Mouse (Mus musculus): Measurements from ENCODE around the gene 1110051M20Rik. TPM values are rescaled to one million over a fixed set of nuclear protein-coding genes. Genes with fewer than 3 reads are reported as not detected.

Gene 1110051M20Rik
- polyA plus RNA-seq, 1 experiment, result 45.5 TPM

DNA sequence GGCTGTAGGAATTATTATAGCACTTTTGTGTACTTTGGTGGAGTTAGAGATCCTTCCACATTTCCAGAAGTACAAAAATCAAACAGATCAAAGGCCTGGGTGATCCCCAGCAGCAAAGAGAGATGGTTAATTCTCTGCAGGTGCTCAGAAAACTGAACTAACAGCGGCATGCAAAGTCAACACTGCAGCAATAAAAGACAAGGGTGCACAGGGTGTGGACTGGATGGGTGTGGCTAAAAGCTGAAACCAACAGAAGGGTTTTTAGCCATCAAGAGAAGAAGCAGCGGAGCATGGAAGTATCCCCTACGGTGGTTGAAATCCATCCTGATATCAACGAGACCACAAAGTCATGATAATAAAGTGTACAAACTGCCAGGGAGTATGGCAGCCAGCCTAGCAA lies 122.0 kb downstream of the 1110051M20Rik start:
- H3K79me2 ChIP-seq (ENCODE audit: control insufficient read depth, insufficient read depth), result no peaks in the 10 kb centered on the region
- no peak overlapping the region for H3ac ChIP-seq (ENCODE audit: control insufficient read depth, insufficient read length)
- H3K27me3 ChIP-seq (ENCODE audit: control insufficient read depth, insufficient read depth, insufficient read length), result no peaks in the 10 kb centered on the region
- no peak overlapping the region for H3K4me3 ChIP-seq
- H3K36me3 ChIP-seq (ENCODE audit: control insufficient read depth, insufficient read depth), result no peaks in the 10 kb centered on the region
- no peak overlapping the region for H3K4me2 ChIP-seq (ENCODE audit: low read depth)
- TF ChIP-seq POLR2AphosphoS2 (IDR thresholded peaks at IDR 0.05; ENCODE audit: insufficient read length, low read depth) (no peak), TCF3 (IDR thresholded peaks at IDR 0.05; ENCODE audit: insufficient read length, low read depth) (no peak)

DNA sequence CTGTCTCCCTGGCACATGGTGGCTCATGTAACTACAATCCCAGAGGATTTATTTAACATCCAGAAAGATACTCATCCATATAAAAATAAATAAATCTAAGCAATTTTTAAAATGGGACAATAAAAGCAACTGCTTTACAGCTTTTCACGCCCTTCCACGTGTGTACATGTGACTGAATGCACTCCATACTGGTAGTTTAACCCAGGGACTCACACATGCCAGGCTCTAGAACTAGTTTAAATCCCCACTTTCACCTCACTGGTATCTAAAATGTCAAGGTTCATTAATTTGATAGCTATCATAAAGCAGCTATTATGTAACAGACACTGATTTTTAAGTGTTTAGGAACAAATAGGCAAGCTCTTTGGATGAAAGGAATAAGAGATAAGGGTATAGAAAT lies 122.6 kb downstream of the 1110051M20Rik start:
- H3ac ChIP-seq (ENCODE audit: control insufficient read depth, insufficient read length), result no peak overlapping the region

DNA sequence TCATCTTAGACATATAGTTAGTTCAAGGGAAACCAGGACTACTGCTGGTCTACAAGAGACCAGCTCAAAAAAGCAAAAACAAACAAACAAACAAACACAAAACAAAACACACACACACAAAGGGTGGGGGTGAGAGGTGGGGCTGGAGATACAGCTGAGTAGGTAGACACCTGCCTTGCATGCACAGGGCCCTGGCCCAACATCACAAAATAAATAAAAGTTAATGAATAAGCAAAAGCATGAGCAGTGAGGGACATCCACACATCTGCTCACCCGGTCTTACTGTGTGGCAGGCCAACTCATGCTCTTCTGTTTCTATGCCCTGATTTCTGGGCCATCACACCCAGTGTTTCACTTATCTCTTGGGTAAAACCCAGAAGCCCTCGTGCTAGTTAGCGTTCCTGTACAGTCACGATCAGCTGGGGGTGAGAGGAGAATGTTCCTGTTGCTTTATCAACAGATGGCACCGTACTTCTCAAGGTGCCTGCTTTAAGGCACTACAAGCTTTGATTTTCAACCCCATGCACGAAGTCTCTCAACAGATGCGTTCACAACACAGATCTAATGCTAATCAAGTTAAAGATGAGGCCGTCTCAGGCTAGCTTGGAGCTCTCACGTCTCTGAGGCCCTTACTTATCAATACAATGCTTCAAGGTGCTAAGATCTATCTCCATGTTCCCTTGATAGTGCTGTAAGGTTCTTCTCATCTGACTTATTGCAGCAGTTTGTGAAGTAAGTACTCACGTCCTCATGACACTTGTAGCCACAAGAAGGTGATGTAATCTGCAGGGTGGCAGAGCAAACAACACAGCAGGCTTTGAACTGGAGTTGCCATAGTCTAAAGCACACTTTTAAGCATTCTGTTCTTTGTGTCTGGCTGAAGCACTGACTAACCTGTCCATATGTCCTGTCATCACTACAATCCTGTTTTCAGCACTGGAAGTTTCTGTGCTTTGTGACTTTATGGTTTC lies 123.7 kb downstream of the 1110051M20Rik start:
- H3K4me3 ChIP-seq, result no peak overlapping the region
- no peaks in the 10 kb centered on the region for H3K36me3 ChIP-seq (ENCODE audit: control insufficient read depth, insufficient read depth)
- H3K27me3 ChIP-seq (ENCODE audit: control insufficient read depth, insufficient read depth, insufficient read length), result no peaks in the 10 kb centered on the region
- no peak for TF ChIP-seq USF1 (IDR thresholded peaks at IDR 0.05; ENCODE audit: low read depth)
- TF ChIP-seq TCF3 (IDR thresholded peaks at IDR 0.05; ENCODE audit: insufficient read length, low read depth), result no peak
- peak; percentile 35; the same call in 1 of the 2 replicates for TF ChIP-seq CEBPB (IDR thresholded peaks at IDR 0.05; ENCODE audit: insufficient read depth, poor library complexity, severe bottlenecking)
- no peak overlapping the region for H3ac ChIP-seq (ENCODE audit: control insufficient read depth, insufficient read length)
- H3K79me2 ChIP-seq (ENCODE audit: control insufficient read depth, insufficient read depth), result no peaks in the 10 kb centered on the region
- H3K4me2 ChIP-seq (ENCODE audit: low read depth), result no peak overlapping the region

More for the DNA sequence above, 122.6 kb downstream of the 1110051M20Rik start:
- Histone ChIP-seq H3K4me2 (ENCODE audit: low read depth) (no peak overlapping the region), H3K4me3 (no peak overlapping the region), H3K79me2 (ENCODE audit: control insufficient read depth, insufficient read depth) (no peaks in the 10 kb centered on the region), H3K27me3 (ENCODE audit: control insufficient read depth, insufficient read depth, insufficient read length) (no peaks in the 10 kb centered on the region), H3K36me3 (ENCODE audit: control insufficient read depth, insufficient read depth) (no peaks in the 10 kb centered on the region)
- TF ChIP-seq POLR2AphosphoS2 (IDR thresholded peaks at IDR 0.05; ENCODE audit: insufficient read length, low read depth) (no peak), TCF12 (IDR thresholded peaks at IDR 0.05; ENCODE audit: insufficient read depth, poor library complexity, severe bottlenecking) (no peak), MYOG (IDR thresholded peaks at IDR 0.05; ENCODE audit: control insufficient read depth in 1 of 3, insufficient read depth in 1 of 3, insufficient read length in 2 of 3, low read depth in 2 of 3) (no peak), MAX (IDR thresholded peaks at IDR 0.05; ENCODE audit: low read depth) (no peak), TCF3 (IDR thresholded peaks at IDR 0.05; ENCODE audit: insufficient read length, low read depth) (no peak), SRF (IDR thresholded peaks at IDR 0.05; ENCODE audit: control insufficient read depth, insufficient read length, low read depth) (no peak), USF1 (IDR thresholded peaks at IDR 0.05; ENCODE audit: low read depth) (no peak), CEBPB (IDR thresholded peaks at IDR 0.05; ENCODE audit: insufficient read depth, poor library complexity, severe bottlenecking) (no peak), POLR2A (IDR thresholded peaks at IDR 0.05; ENCODE audit: insufficient read length, low read depth) (no peak), REST (IDR thresholded peaks at IDR 0.05; ENCODE audit: insufficient read depth, insufficient read length) (no peak), E2F4 (IDR thresholded peaks at IDR 0.05; ENCODE audit: insufficient read depth) (no peak), MYOD1 (IDR thresholded peaks at IDR 0.05; ENCODE audit: control insufficient read depth in 1 of 3, insufficient read length in 2 of 3, low read depth in 2 of 3) (no peak)

DNA sequence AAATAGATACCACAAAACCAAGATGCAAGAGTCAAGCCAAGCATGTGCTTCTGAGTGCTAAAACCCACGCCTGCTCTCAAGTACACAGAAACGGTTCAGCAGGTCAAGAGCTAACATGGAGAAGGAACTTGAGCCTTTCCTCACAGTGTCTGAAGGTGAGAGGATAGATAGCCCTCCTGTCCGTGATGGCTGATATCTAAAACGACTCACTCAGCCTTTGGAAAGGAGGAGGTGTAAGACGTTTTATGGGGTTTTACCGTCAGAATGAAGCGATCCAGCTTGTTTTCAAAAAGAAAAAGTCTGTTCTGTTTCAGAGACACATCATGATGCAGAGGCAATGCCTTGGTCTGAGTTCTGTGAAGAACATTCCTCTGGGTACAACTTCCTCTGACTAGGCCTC lies 130.3 kb downstream of the 1110051M20Rik start:
- Histone ChIP-seq H3ac (ENCODE audit: control insufficient read depth, insufficient read length) (no peak overlapping the region), H3K4me2 (ENCODE audit: low read depth) (no peak overlapping the region), H3K79me2 (ENCODE audit: control insufficient read depth, insufficient read depth) (no peaks in the 10 kb centered on the region), H3K4me3 (no peak overlapping the region), H3K36me3 (ENCODE audit: control insufficient read depth, insufficient read depth) (no peaks in the 10 kb centered on the region), H3K27me3 (ENCODE audit: control insufficient read depth, insufficient read depth, insufficient read length) (no peaks in the 10 kb centered on the region)
- no peak for TF ChIP-seq SRF (IDR thresholded peaks at IDR 0.05; ENCODE audit: control insufficient read depth, insufficient read length, low read depth)
- TF ChIP-seq MYOD1 (IDR thresholded peaks at IDR 0.05; ENCODE audit: control insufficient read depth in 1 of 3, insufficient read length in 2 of 3, low read depth in 2 of 3), result no peak
- no peak for TF ChIP-seq TCF12 (IDR thresholded peaks at IDR 0.05; ENCODE audit: insufficient read depth, poor library complexity, severe bottlenecking)
- no peak for TF ChIP-seq MAX (IDR thresholded peaks at IDR 0.05; ENCODE audit: low read depth)
- TF ChIP-seq POLR2AphosphoS2 (IDR thresholded peaks at IDR 0.05; ENCODE audit: insufficient read length, low read depth), result no peak
- no peak for TF ChIP-seq REST (IDR thresholded peaks at IDR 0.05; ENCODE audit: insufficient read depth, insufficient read length)
- no peak for TF ChIP-seq POLR2A (IDR thresholded peaks at IDR 0.05; ENCODE audit: insufficient read length, low read depth)
- no peak for TF ChIP-seq E2F4 (IDR thresholded peaks at IDR 0.05; ENCODE audit: insufficient read depth)
- TF ChIP-seq TCF3 (IDR thresholded peaks at IDR 0.05; ENCODE audit: insufficient read length, low read depth), result no peak
- TF ChIP-seq CEBPB (IDR thresholded peaks at IDR 0.05; ENCODE audit: insufficient read depth, poor library complexity, severe bottlenecking), result no peak
- TF ChIP-seq USF1 (IDR thresholded peaks at IDR 0.05; ENCODE audit: low read depth), result no peak
- no peak for TF ChIP-seq MYOG (IDR thresholded peaks at IDR 0.05; ENCODE audit: control insufficient read depth in 1 of 3, insufficient read depth in 1 of 3, insufficient read length in 2 of 3, low read depth in 2 of 3)
